8 mouse cellular contexts compared by ENCODE assay signal in genomic region chr4:44981280-44981973, GRCm38 (mm10). TPM values are rescaled to one million over a fixed set of nuclear protein-coding genes. Genes with fewer than 3 reads are reported as not detected.
DNase-seq lines count a peak whose midpoint lies in the region; ATAC-seq and TF ChIP-seq lines count a peak whose summit lies in the region.

Gene Grhpr (plus strand): TSS chr4:44981395.

- no peak for TF ChIP-seq CTCF in ES-Bruce4 (IDR thresholded peaks at IDR 0.05; ENCODE audit: low read depth, low read length)
- TF ChIP-seq CTCF in lung, adult 2 months (IDR thresholded peaks at IDR 0.05; ENCODE audit: insufficient read depth, low read length), result 0 out of 2 replicates have a peak, but pooled peaks have one; percentile 4

- TF ChIP-seq POLR2A in ES-Bruce4 (IDR thresholded peaks at IDR 0.05; ENCODE audit: insufficient read depth, low read length), result peak; percentile 52
- peak; percentile 81 for TF ChIP-seq POLR2A in lung, adult 2 months (IDR thresholded peaks at IDR 0.05; ENCODE audit: borderline replicate concordance, extremely low read depth, low read depth, low read length)

- DNase-seq in heart, postnatal 25 days (ENCODE audit: low spot score), result peak; percentile 60
- peak; percentile 50 to 76 for DNase-seq in layer of hippocampus, adult 18-20 months (ENCODE audit: low spot score in 2 of 2)
- peak; percentile 78 for DNase-seq in lung, adult 2 months
- DNase-seq in thymus, adult 18-20 months, result peak; percentile 70 to 73

- H3K27me3 ChIP-seq in ES-Bruce4 (ENCODE audit: control insufficient read depth, insufficient read depth, low read length, poor library complexity, severe bottlenecking), result no peaks in the 10 kb centered on the region
- H3K27me3 ChIP-seq in forebrain, embryonic 15.5 days, result no peaks in the 10 kb centered on the region

- peak within 1 kb of the TSS; percentile 84 for H3K4me3 ChIP-seq in ES-Bruce4 (ENCODE audit: low read depth, low read length)
- H3K4me3 ChIP-seq in forebrain, embryonic 15.5 days, result peak within 1 kb of the TSS; percentile 50
- H3K4me3 ChIP-seq in lung, adult 2 months (replicated peaks; ENCODE audit: extremely low read depth, low read depth, low read length), result peak within 1 kb of the TSS; percentile 95

- peak within 1 kb of the TSS; percentile 89 for H3K4me2 ChIP-seq in forebrain, embryonic 15.5 days (replicated peaks)

- peaks cover 7% of the 10 kb centered on the region for H3K4me1 ChIP-seq in ES-Bruce4 (ENCODE audit: control insufficient read depth, insufficient read depth, low read length)
- H3K4me1 ChIP-seq in forebrain, embryonic 15.5 days, result peaks cover 12% of the 10 kb centered on the region
- H3K4me1 ChIP-seq in lung, adult 2 months (ENCODE audit: control insufficient read depth, insufficient read depth, low read length), result peaks cover 3% of the 10 kb centered on the region

- WGBS in forebrain, embryonic 15.5 days, result under 1% methylated on average over 40 of the region's 40 CpGs
- WGBS in lung, adult 2 months, result 1% methylated on average over 40 of the region's 40 CpGs

- no peak within 1 kb of the TSS for H3K27ac ChIP-seq in ES-Bruce4 (ENCODE audit: insufficient read depth, low read length)
- H3K27ac ChIP-seq in forebrain, embryonic 15.5 days (replicated peaks), result peak within 1 kb of the TSS; percentile 6; the same call in 1 of the 2 replicates

- no peaks in the 10 kb centered on the region for H3K36me3 ChIP-seq in ES-Bruce4 (ENCODE audit: control insufficient read depth, insufficient read depth, low read length, poor library complexity, severe bottlenecking)
- no peaks in the 10 kb centered on the region for H3K36me3 ChIP-seq in forebrain, embryonic 15.5 days

- no peak for TF ChIP-seq EP300 in ES-Bruce4 (IDR thresholded peaks at IDR 0.05; ENCODE audit: insufficient read depth, low read depth, low read length)

- peak within 1 kb of the TSS; percentile 60 for H3K9ac ChIP-seq in ES-Bruce4 (ENCODE audit: low read depth, poor library complexity, severe bottlenecking)
- peak within 1 kb of the TSS; percentile 67 for H3K9ac ChIP-seq in forebrain, embryonic 15.5 days (replicated peaks)

- ATAC-seq in cerebellum, adult (ENCODE audit: insufficient number of reproducible peaks, low FRiP score, low TSS enrichment), result peak; percentile 75
- peak; percentile 88 for ATAC-seq in forebrain, embryonic 15.5 days (replicated peaks)
- ATAC-seq in neutrophil, adult 5-6 weeks (ENCODE audit: extremely low read depth, insufficient number of reproducible peaks, low FRiP score, poor library complexity, severe bottlenecking), result peak; percentile 70

- H3K9me3 ChIP-seq in ES-Bruce4 (replicated peaks; ENCODE audit: control insufficient read depth, insufficient read depth, low read length, poor library complexity, severe bottlenecking), result no peaks in the 10 kb centered on the region
- no peaks in the 10 kb centered on the region for H3K9me3 ChIP-seq in forebrain, embryonic 15.5 days

- intact Hi-C loops in heart, postnatal 25 days (cut with DNase I), result no loop called here

RNA-seq across cellular contexts. Expression of gene Grhpr, which starts in this region (rescaled TPM):
- polyA plus RNA-seq in ES-Bruce4 (2011; ENCODE audit: insufficient read depth, insufficient read length, low read depth, missing spikeins), result 26.8 and 26.9 TPM in 2 replicates
- polyA plus RNA-seq in forebrain, embryonic 15.5 days (2015; fragmentation: Nextera tagmentation; extraction: Ambion mirVana), result 20.7 and 21.1 TPM in 2 replicates
- 10 to 100 TPM; 38.5 to 39.5 TPM for total RNA-seq in heart, postnatal 25 days (2021)
- 10 to 100 TPM; 31.1 to 34.2 TPM for total RNA-seq in layer of hippocampus, adult 18-20 months (2021)
- 28.2 and 29.8 TPM in 2 replicates for polyA plus RNA-seq in lung, adult 2 months (2012; rRNA removed)
- total RNA-seq in neutrophil, adult 5-6 weeks (2017), result 2.9 and 6.6 TPM in 2 replicates
